Mouse (Mus musculus): Measurements from ENCODE around the gene Enoph1.

Gene Enoph1

DNA sequence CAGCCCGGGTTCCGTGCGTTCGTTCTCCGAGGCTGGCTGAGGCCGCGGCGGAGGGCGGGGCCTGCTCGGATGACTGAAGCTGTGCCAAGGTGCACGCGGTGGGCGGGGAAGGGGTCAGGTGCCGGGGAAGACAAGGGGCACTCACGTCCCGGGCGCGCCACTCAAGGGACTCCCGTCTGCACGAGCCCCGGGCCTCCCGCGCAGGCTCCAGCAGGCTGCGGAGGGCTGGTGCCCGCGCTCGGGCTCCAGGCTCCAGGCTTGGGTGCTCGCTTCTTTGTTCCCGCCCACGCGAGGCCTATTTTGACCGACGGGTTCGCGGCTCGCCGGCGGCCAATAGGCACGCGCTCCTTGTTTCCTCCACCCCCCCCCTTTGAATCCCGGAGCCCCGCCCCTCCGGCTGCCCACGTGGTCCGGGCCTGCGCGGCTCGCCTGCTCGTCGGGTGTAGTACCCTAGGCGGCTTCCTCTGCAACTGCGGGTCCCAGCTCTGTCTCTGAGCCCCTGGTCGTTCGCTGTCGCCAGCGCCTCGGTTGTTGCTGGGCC lies at the start of gene Enoph1, which contains the start of gene Hnrnpdl:
TSS of gene Enoph1 (plus strand) at position 384 of the 541 bp plus-strand sequence.
TSS of gene Hnrnpdl (minus strand) at position 63 of the 541 bp plus-strand sequence.
- DNase-seq (ENCODE audit: low spot score in 2 of 2): peak; percentile 93 to 95

DNA sequence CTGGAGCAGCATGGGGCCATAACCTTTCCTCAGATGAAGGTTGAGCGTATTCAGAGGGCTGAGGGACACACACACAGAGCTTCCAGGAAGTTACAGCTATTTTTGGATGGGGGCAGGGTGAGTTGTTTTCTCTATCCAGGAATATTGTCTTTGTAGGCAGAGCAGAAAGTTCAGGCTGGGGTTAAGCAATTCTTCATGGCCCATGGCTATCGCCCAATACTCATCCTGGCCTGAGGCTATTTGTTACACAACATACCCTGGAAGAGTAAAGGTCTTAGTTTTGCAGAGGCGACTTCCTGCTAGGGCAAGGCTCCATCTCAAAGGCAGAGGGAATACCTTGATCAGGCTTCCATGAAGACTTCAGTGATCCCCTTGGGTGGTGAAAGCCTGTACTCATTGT lies 45.6 kb upstream of the Enoph1 start:
- DNase-seq (ENCODE audit: low spot score in 2 of 2): no peak

- DNase-seq (ENCODE audit: low spot score in 2 of 2): no peak
Measured at GRCm38 (mm10) chr5:99994680-99995079, 45.1 kb upstream of the Enoph1 start.

DNA sequence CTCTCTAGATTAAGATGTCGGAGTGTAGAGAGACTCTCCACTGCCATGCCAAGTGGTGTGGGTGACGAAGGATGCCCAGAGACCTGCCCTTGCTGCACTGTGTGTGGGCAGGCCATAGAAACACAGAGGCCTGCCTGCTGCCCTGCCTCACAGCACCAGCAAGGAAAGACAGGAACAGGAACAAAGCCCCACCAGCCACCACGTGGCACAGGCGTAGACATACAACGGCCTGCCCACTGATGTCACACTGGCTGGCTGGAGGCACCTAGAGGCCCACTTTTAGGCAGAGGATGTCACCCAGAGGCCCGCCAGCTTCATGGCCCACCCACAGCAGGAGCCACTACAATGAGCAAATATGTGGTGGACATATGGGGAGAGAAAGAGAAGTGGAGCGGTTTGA lies 39.7 kb upstream of the Enoph1 start:
- no peak for DNase-seq (ENCODE audit: low spot score in 2 of 2)

DNA sequence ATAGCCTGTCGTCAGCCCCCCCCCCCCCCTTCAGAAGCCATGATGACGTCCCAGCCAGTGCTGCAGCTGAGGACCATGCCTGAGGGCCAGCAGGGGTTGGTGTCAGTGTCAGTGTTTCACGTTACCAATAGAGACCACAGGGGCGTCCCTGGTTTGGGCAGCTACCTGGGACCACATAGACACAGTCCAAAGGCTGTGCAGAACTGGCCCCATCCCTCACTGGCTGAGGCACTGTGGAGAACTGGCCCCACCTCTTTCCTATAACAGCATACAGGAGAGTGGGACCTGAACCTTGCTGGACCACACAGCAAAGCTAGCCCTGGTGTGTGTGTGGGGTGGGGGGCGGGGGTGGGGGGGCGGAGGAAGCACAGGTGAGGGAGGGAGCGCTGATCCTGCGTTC lies 39.3 kb upstream of the Enoph1 start:
- no peak for DNase-seq (ENCODE audit: low spot score in 2 of 2)

DNA sequence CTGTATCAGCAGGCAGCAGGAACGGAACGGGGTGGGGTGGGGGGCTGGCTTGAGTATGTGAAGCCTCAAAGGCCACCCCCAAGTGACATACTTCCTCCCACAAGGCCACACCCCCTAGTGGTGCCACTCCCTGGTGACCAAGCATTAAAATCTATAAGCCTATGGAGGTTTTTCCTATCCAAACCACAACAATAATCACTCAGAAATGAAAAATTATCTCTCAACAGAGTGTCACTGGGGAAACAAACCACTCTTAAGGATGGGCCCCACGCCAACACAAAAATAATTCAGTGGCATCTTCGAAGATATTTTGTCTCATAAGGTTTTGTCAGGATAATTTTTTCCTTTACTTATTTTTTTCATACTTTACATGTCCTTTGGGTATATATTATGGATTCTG lies 35.9 kb upstream of the Enoph1 start:
- no peak for DNase-seq (ENCODE audit: low spot score in 2 of 2)

DNA sequence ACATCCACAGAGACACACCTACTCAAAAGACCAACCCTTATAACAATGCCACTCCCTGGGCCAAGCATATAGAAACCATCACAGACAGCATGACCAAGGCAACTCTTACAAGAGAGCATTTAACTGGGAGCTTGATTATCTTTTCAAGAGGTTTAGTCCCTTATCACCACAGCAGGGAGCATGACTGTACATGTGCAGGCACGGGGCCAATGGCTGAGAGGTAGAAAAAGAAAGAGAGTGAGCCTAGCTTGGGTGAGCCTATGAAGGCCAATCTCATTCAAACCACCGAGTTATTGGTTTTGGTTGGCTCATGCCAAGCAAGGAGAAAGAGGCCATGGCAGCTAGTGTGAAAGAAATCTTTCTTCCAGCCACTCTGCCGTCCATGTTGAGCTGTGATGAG lies 34.4 kb upstream of the Enoph1 start:
- DNase-seq (ENCODE audit: low spot score in 2 of 2): no peak

- no peak for DNase-seq (ENCODE audit: low spot score in 2 of 2)
Measured at GRCm38 (mm10) chr5:100005896-100006295, 33.9 kb upstream of the Enoph1 start.

GRCm38 (mm10) chr5:100006324-100007039 lies 33.3 kb upstream of the Enoph1 start:
- DNase-seq (ENCODE audit: low spot score in 2 of 2): no peak

DNA sequence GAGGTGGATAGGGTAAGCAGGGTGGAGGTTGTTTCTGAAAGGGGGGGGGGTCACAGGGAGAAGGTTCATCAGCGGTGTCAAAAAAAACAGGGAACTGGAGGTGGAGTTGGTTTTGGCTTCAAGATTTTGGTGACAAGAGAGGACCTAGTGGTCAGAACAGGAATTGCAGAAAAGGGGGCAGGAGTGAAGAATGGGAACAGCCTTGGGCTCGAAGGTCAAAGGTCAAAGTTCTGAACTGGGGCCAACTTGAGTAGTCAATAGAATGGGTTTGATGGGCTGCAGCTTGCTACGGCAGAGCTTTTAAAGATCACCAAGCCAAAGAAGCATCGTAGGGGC lies 32.8 kb upstream of the Enoph1 start:
- no peak for DNase-seq (ENCODE audit: low spot score in 2 of 2)

DNA sequence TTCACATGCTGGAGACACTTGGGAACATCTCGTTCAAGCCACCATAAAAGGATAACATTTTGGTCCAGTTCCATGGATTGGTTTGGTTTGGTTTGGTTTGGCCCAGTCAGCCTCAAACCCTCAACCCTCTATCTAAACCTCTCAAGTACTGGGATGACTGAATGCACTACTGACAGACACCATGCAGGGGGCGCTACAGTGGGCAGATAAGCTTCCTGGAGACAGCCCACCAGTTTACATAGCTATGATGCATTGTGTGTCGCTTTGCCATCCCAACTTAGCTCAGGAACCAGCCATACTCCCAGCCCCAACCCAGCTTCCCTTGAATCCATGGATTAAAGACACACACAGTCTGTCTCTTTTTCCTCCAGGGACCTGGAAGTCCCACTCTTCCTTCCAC lies 31.3 kb upstream of the Enoph1 start:
- DNase-seq (ENCODE audit: low spot score in 2 of 2): no peak

DNA sequence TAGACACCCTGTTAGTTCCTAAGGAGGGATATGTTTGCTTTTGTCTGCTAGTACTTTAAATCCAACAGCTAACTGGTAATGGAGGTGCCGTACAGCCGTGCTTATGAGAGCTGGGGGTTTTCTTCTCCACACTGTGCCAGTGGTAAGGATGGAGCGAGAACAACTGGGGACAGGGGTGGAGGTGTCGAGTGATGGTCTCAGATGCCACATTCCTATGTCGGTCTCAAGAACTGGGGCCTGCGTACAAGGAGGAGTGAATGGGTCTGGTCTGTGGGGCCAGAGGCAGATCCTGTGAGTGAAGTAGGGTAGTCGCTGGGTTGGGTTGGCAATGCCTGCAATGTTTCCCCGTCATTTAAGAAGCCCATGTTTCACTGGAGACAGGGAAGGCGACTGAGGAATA lies 27.2 kb upstream of the Enoph1 start:
- DNase-seq (ENCODE audit: low spot score in 2 of 2): no peak

DNA sequence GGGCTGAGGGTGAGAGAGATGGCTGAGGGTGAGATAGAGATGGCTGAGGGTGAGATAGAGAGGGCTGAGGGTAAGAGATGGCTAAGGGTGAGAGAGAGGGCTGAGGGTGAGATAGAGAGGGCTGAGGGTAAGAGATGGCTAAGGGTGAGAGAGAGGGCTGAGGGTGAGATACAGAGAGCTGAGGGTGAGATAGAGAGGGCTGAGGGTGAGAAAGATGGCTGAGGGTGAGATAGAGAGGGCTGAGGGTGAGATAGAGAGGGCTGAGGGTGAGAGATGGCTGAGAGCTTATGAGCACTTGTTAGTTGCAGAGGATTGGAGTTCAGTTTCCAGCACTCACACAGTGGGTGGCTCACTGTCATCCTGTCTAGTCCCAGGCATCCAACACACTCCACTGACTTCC lies 19.7 kb upstream of the Enoph1 start:
- no peak for DNase-seq (ENCODE audit: low spot score in 2 of 2)

GRCm38 (mm10) chr5:100024403-100024802 lies 15.4 kb upstream of the Enoph1 start:
- no peak for DNase-seq (ENCODE audit: low spot score in 2 of 2)

- no peak for DNase-seq (ENCODE audit: low spot score in 2 of 2)
Measured at GRCm38 (mm10) chr5:100024868-100025267, 14.9 kb upstream of the Enoph1 start.

DNA sequence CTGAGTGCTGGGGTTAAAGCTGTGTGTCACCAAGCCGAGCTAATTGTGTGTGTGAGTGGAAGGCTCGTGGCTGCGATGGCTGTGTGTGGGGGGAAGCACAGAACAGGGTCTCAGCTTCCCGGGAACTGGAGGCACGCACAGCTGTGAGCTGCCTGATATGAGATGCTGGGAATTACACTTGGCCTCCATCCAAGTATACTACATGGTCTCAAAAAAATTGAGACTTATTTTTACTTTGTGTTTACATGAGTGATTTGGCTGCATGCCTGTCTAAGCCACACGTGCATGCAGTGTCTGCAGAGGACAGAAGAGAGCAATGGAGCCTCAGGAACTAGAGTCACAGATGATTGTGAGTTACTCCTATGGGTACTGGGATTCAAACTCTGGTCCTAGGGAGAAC lies 9.7 kb upstream of the Enoph1 start:
- peak; percentile 44 to 46 for DNase-seq (ENCODE audit: low spot score in 2 of 2)

- no peak for DNase-seq (ENCODE audit: low spot score in 2 of 2)
Measured at GRCm38 (mm10) chr5:100032107-100032506, 7.7 kb upstream of the Enoph1 start.

GRCm38 (mm10) chr5:100032646-100033045 lies 7.1 kb upstream of the Enoph1 start:
- DNase-seq (ENCODE audit: low spot score in 2 of 2): no peak

DNA sequence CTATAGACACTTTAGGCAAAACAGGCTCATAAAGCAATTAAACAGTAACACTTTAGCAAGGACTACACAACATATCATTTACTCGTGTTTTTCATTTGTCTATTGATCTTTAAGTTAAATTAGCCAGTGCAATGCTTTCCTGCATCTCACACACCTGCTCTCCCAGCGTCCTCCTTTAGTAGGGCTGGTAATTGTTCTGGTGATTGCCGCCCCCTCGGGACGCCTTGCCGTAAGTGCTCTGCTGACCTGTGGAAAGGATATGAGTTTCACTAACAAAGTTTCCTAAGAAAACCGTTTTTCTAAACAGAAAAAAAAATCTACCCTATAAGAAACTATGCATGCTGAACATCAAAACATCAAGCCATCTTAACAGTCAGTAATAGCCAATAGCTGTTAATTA lies 3.8 kb upstream of the Enoph1 start:
- DNase-seq (ENCODE audit: low spot score in 2 of 2): no peak

GRCm38 (mm10) chr5:100036681-100037080 lies 3.1 kb upstream of the Enoph1 start:
- DNase-seq (ENCODE audit: low spot score in 2 of 2): no peak

DNA sequence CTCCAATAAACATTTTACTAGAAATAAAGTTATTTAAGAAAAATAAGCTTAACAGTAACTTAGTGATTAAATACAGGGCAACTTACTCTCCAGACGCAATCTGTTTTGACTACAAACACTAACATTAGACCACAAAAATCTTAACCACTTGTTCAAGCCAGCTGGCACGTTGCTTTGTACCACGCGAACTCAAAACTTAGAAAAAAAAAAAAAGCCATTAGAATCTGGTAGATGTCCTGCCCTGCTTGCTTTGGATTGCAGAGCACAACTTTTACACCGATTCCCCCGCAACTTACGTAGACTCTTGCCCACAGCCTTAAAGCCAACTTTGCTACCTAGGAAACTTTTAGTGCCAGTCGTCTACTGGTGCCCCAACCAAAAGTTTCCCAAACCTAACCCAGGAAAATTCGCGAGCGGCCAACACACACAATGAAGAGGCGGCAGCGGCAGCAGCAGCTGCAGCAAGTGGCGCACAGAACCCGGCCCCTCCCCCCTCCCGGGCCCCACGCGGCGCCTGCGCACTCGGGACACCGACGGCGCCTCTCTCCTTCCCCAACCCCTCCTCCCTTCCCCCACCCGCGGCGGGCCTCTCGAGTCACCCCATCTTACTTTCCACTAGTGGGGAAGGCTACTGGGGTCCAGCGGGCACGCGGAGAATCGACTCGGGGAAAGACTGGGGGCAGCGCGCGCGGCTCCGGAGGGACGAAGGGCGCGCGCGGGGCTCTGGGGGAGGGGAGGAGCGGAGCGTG lies 1.6 kb upstream of the Enoph1 start:
- DNase-seq (ENCODE audit: low spot score in 2 of 2): peak; percentile 81 to 85

DNA sequence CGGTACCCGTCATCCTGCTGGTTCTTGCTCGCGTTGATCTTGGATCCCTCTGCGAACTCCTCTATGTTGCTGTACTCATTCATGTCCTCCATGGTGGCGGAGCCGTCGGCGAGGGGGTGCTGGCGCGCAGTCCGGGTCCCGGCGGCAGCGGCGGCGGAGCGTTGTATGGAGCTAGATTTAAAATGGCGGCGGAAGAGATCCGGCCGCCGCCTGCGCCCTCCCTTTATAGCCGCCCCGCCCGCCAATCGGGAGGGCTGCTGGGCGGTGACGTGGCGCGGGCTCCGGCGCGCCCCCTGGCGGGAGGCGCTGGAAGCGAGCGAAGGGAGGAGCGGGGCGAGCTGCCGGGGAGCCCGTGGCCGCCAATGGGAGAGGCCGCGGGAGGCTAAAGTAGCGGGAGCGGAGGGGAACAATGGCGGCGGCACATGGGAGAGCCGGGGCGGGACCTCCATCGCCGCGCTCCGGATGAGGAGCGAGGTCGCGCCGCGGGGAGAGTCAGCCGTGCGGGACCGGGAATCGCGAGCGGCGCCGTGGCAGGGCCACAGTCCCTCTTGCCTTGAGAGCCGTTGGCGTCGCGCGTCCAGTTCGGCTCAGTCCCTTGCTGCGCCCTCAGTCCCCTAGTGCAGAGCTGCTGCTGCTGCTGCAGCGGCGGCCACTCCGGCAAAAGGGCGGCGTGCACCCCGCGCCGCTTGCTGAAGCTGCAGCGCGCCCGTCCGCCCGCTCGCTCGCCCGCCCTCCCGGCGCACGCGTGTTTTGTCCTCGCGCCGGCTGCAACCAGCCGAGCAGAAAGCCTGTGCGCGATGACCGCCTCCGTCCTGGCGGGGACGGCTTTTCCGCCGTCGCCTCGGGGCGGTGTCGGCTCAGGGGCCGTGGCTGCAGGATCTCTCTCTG lies 827 bp upstream of the Enoph1 start:
- peak; percentile 94 to 96 for DNase-seq (ENCODE audit: low spot score in 2 of 2)

Data from frontal cortex, postnatal 10 days (tissue).